Mouse (Mus musculus) thymus, postnatal 10 days (tissue): ENCODE results near the gene Trim2.

Experiments used
- DNase-seq, 2 experiments: peaks; one replicate each; pipeline ENCODE4 v3.0.0; 2021; ENCODE audit warnings: low spot score in 2 of 2

Trim2 gene

GRCm38 (mm10) chr3:84258518-84259031, 48.1 kb downstream of the Trim2 start:
- no peak for DNase-seq

- no peak for DNase-seq
Observed at GRCm38 (mm10) chr3:84257989-84258517, 48.6 kb downstream of the Trim2 start.

GRCm38 (mm10) chr3:84254520-84254878, 52.2 kb downstream of the Trim2 start:
- DNase-seq, result no peak

- DNase-seq, result no peak
Observed at GRCm38 (mm10) chr3:84253655-84254519, 52.8 kb downstream of the Trim2 start.

GRCm38 (mm10) chr3:84252776-84253654, 53.7 kb downstream of the Trim2 start:
- no peak for DNase-seq

GRCm38 (mm10) chr3:84251721-84252120, 55.0 kb downstream of the Trim2 start:
- DNase-seq, result no peak

GRCm38 (mm10) chr3:84250275-84250674, 56.4 kb downstream of the Trim2 start:
- DNase-seq, result no peak

GRCm38 (mm10) chr3:84247789-84248188, 58.9 kb downstream of the Trim2 start:
- no peak for DNase-seq

- DNase-seq, result no peak
Observed at GRCm38 (mm10) chr3:84246421-84246861, 60.2 kb downstream of the Trim2 start.

GRCm38 (mm10) chr3:84243116-84243515, 63.6 kb downstream of the Trim2 start:
- no peak for DNase-seq

- no peak for DNase-seq
Observed at GRCm38 (mm10) chr3:84242497-84242896, 64.2 kb downstream of the Trim2 start.

GRCm38 (mm10) chr3:84241098-84241497, 65.6 kb downstream of the Trim2 start:
- DNase-seq, result no peak

- DNase-seq, result no peak
Observed at GRCm38 (mm10) chr3:84235420-84236304, 71.0 kb downstream of the Trim2 start.

GRCm38 (mm10) chr3:84234562-84234961, 72.1 kb downstream of the Trim2 start:
- no peak for DNase-seq

GRCm38 (mm10) chr3:84233663-84234415, 72.8 kb downstream of the Trim2 start:
- DNase-seq, result no peak

GRCm38 (mm10) chr3:84232312-84232711, 74.4 kb downstream of the Trim2 start:
- DNase-seq, result no peak

GRCm38 (mm10) chr3:84230988-84231387, 75.7 kb downstream of the Trim2 start:
- no peak for DNase-seq

- DNase-seq, result peak; percentile 22 to 42
Observed at GRCm38 (mm10) chr3:84228911-84229310, 77.8 kb downstream of the Trim2 start.

- DNase-seq, result peak; percentile 36 to 81
Observed at GRCm38 (mm10) chr3:84228203-84228870, 78.3 kb downstream of the Trim2 start.

- DNase-seq, result no peak
Observed at GRCm38 (mm10) chr3:84227628-84228027, 79.0 kb downstream of the Trim2 start.
